Mouse (Mus musculus) layer of hippocampus, postnatal 10 days (tissue): Measurements from ENCODE around the gene Kcng1. TPM values are rescaled to one million over a fixed set of nuclear protein-coding genes. Genes with fewer than 3 reads are reported as not detected.

Source experiments
- DNase-seq, 2 experiments: peaks; one replicate each; pipeline ENCODE4 v3.0.0; 2021; ENCODE audit warnings: low spot score in 2 of 2
- total RNA-seq, 2 experiments: library from RNA; stranded (reverse); gene quantifications; 2 replicates each; pipeline ENCODE4 v1.2.3; 2021

The Kcng1 gene
- total RNA-seq, 2 experiments from 2014 or later, result 45.5 to 46.8 TPM

GRCm38 (mm10) chr2:168213788-168214397 is 67.6 kb downstream of the Kcng1 start:
- DNase-seq, result no peak

Other genes with a start within 250 kb of the Kcng1 start
- gene Pard6b, start 200.7 kb downstream of the Kcng1 start, total RNA-seq, result 1 to 10 TPM; 3.5 to 3.7 TPM
- 100 to 1,000 TPM; 113 to 115 TPM for gene Adnp, start 74.6 kb downstream of the Kcng1 start, total RNA-seq
- 10 to 100 TPM; 28.0 to 28.3 TPM for gene Gm20716, start 51.4 kb downstream of the Kcng1 start, total RNA-seq
- 10 to 100 TPM; 46.0 to 57.8 TPM for gene Dpm1, start 51.1 kb downstream of the Kcng1 start, total RNA-seq
- gene Mocs3, start 51.1 kb downstream of the Kcng1 start, total RNA-seq, result 10 to 100 TPM; 16.1 to 17.4 TPM